Mouse (Mus musculus) limb, embryonic 14.5 days (tissue): ENCODE results near the gene Cul3. TPM values are rescaled to one million over a fixed set of nuclear protein-coding genes. Genes with fewer than 3 reads are reported as not detected.
A peak's percentile ranks its signal among the peaks of the same experiment; 100 is the strongest.

Experiments used
- ATAC-seq: fragments of 200-750 bp; cut with Nextera tagmentation; 2 replicates; pipeline ENCODE4 v1.8.0; 2017; ENCODE audit warnings: low read depth, moderate number of reproducible peaks, moderate TSS enrichment; ENCODE audit not compliant: low FRiP score
- DNase-seq: peaks from one replicate; pipeline ENCODE4 v3.0.0-alpha.2; 2015; ENCODE audit warnings: low spot score
- H3K27ac ChIP-seq: fragments of 300-500 bp; sonication (generic); replicated peaks from 2 replicates; pipeline ENCODE4 v1.5.1; 2014; ENCODE audit warnings: low read depth, mild to moderate bottlenecking, low read length, moderate library complexity, mixed read lengths
- H3K27me3 ChIP-seq: fragments of 300-500 bp; sonication (generic); 2 replicates; pipeline ENCODE4 v1.6.1; 2014; ENCODE audit warnings: low read length, mixed read lengths; ENCODE audit not compliant: control insufficient read depth, insufficient read depth
- H3K36me3 ChIP-seq: fragments of 300-500 bp; sonication (generic); 2 replicates; pipeline ENCODE4 v1.6.1; 2014; ENCODE audit warnings: mild to moderate bottlenecking, low read length, moderate library complexity, mixed read lengths; ENCODE audit not compliant: control insufficient read depth, insufficient read depth
- H3K4me1 ChIP-seq: fragments of 300-500 bp; sonication (generic); 2 replicates; pipeline ENCODE4 v1.6.1; 2014; ENCODE audit warnings: antibody characterized with exemption, low read length, mixed read lengths; ENCODE audit not compliant: control insufficient read depth, insufficient read depth
- H3K4me2 ChIP-seq: fragments of 300-500 bp; sonication (generic); replicated peaks from 2 replicates; pipeline ENCODE4 v1.6.1; 2014; ENCODE audit warnings: low read depth, mild to moderate bottlenecking, low read length, moderate library complexity; ENCODE audit not compliant: severe bottlenecking
- H3K4me3 ChIP-seq: fragments of 300-500 bp; sonication (generic); replicated peaks from 2 replicates; pipeline ENCODE4 v1.5.1; 2014; ENCODE audit warnings: low read length
- H3K9ac ChIP-seq: fragments of 300-500 bp; sonication (generic); 2 replicates; pipeline ENCODE4 v1.6.1; 2014; ENCODE audit warnings: mild to moderate bottlenecking, low read depth, low read length, moderate library complexity; ENCODE audit not compliant: severe bottlenecking
- H3K9me3 ChIP-seq: fragments of 300-500 bp; sonication (generic); 2 replicates; pipeline ENCODE4 v1.6.1; 2016; ENCODE audit warnings: low read length; ENCODE audit not compliant: control insufficient read depth
- POLR2A ChIP-seq: fragments of 200-500 bp; IDR thresholded peaks from 2 replicates; pipeline ENCODE4 v1.8.0; 2012; ENCODE audit warnings: inconsistent platforms, mild to moderate bottlenecking, moderate library complexity, borderline replicate concordance; ENCODE audit not compliant: insufficient read depth, insufficient read length; ENCODE audit errors: extremely low read depth
- WGBS: fragments of 180-500 bp; shearing (Covaris S2); extraction: QIAGEN DNeasy Blood & Tissue Kit; methylation state at CpG from one replicate; pipeline ENCODE4 v1.1.7; 2014; 5-methylcytosine and 5-hydroxymethylcytosine counted together
- polyA plus RNA-seq, 2 experiments: library from polyadenylated mRNA; depleted of rRNA in 1 of 2; stranded (reverse) in 1 of 2; unstranded in 1 of 2; fragments of >200 nt; fragmentation: Nextera tagmentation in 1 of 2; extraction: Ambion mirVana in 1 of 2; gene quantifications; 2 replicates each; pipeline versions ENCODE4 v1.2.1 to v1.2.3; 2012 to 2014

Gene Cul3
- polyA plus RNA-seq, 2 experiments: 62.1 to 63.8 TPM

- Histone ChIP-seq H3K4me2 (no peak overlapping the region), H3K9ac (no peak overlapping the region), H3K27ac (no peak overlapping the region), H3K4me3 (no peak overlapping the region), H3K27me3 (no peaks in the 10 kb centered on the region), H3K36me3 (no peaks in the 10 kb centered on the region), H3K4me1 (no peaks in the 10 kb centered on the region), H3K9me3 (no peaks in the 10 kb centered on the region)
- no peak for DNase-seq
- WGBS: 23% methylated on average over 4 of the region's 4 CpGs
- no peak for ATAC-seq
- TF ChIP-seq POLR2A: no peak
These were observed 19.8 kb upstream of the Cul3 start for GRCm38 (mm10) chr1:80360038-80360608.

DNA sequence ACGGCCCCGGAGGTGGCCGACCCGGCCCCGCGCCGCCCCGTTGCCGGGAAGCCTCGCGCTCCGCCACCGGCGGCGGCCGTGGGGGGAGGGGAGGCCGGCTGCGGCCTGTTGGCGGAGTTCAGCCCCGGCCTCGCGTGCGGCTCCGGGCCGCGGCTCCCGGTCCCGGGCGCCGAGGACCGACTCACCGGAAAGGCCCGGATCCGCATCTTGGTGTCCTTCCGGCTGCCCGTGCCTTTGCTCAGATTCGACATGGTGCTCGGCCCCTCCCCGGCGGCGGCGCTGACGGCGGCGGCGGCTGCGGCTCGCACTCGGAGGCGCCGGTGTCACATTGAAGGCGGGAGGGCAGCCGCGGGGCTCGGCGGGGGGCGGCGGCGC is 232 bp downstream of the Cul3 start:
- 0% methylated on average over 8 of the region's 59 CpGs for WGBS
- no peak for TF ChIP-seq POLR2A

DNA sequence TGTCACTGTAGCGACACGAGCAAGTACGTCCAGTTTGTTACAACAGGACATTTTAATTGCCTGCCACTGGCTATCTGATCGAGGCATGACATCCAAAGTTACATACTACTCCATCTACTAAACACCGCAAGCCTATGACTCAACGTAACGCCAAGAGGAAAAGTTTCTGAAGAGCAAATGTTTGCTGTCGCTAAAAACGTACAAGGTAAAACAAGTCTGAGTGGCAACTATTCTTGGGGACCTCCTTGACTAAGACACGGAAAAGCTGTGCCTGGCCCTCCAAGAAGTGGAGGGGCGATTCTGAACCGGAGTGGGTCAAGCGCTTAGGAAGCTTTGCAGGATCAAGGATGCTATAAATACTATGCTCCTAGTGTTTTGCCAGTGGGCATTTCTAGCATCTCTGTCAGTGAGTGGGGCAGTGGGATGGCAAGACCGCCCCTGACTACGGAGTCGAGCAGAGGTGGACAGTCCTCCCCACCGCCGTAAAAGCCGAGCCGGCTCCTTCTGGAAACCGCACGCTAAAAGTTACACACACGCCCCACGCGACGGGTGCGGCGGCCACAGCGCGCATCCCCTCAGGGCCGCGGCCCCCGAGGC is 757 bp downstream of the Cul3 start:
- no peak for TF ChIP-seq POLR2A
- Histone ChIP-seq H3K4me3 (peak overlapping the region; percentile 97), H3K27ac (peak overlapping the region; percentile 98), H3K36me3 (no peaks in the 10 kb centered on the region), H3K4me2 (peak overlapping the region; percentile 75), H3K9me3 (no peaks in the 10 kb centered on the region), H3K4me1 (peaks cover 14% of the 10 kb centered on the region), H3K9ac (peak overlapping the region; percentile 98), H3K27me3 (no peaks in the 10 kb centered on the region)
- DNase-seq (no peak), ATAC-seq (no peak)
- 1% methylated on average over 33 of the region's 33 CpGs for WGBS

More for the DNA sequence above, 232 bp downstream of the Cul3 start:
- Histone ChIP-seq H3K9me3 (no peaks in the 10 kb centered on the region), H3K27ac (peak overlapping the region; percentile 98), H3K27me3 (no peaks in the 10 kb centered on the region), H3K9ac (peak overlapping the region; percentile 98), H3K4me3 (peak overlapping the region; percentile 97), H3K4me2 (peak overlapping the region; percentile 75), H3K36me3 (no peaks in the 10 kb centered on the region), H3K4me1 (peaks cover 14% of the 10 kb centered on the region)
- DNase-seq: peak; percentile 50
- peak; percentile 1; the same call in 1 of the 2 replicates for ATAC-seq

DNA sequence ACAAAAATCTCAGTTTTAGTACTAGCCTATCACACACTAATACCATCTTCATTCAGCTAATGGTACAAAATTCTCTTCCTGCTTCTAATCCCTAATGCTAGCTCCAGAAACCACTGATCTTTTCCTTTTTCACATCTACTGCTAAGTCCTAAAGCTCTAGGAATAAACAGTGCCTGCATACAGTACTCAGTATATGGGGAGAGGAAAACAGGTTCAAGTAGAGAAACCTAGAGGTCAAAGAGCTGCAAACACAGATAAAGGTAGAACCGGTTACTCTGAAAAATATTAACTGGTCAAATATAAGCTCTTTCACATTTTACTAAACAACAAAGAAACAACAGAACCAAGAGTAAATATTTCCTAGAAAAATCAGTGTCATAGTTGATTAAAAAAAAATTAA is 1.9 kb downstream of the Cul3 start:
- no peaks in the 10 kb centered on the region for H3K27me3 ChIP-seq
- ATAC-seq (no peak), DNase-seq (no peak)
- peak overlapping the region; percentile 75 for H3K4me2 ChIP-seq
- H3K36me3 ChIP-seq: no peaks in the 10 kb centered on the region
- 42% methylated on average over 1 of the region's 1 CpGs for WGBS
- no peak for TF ChIP-seq POLR2A
- H3K4me3 ChIP-seq: peak overlapping the region; percentile 97; the same call in 1 of the 2 replicates
- H3K27ac ChIP-seq: no peak overlapping the region
- H3K4me1 ChIP-seq: peaks cover 14% of the 10 kb centered on the region
- H3K9ac ChIP-seq: peak overlapping the region; percentile 98; the same call in 1 of the 2 replicates
- H3K9me3 ChIP-seq: no peaks in the 10 kb centered on the region

- ATAC-seq (no peak), DNase-seq (no peak)
- no peaks in the 10 kb centered on the region for H3K27me3 ChIP-seq
- peaks cover 18% of the 10 kb centered on the region for H3K4me1 ChIP-seq
- no peaks in the 10 kb centered on the region for H3K36me3 ChIP-seq
- no peak overlapping the region for H3K9ac ChIP-seq
- H3K4me2 ChIP-seq: no peak overlapping the region
- no peak overlapping the region for H3K27ac ChIP-seq
- no peak overlapping the region for H3K4me3 ChIP-seq
- 85% methylated on average over 1 of the region's 1 CpGs for WGBS
- TF ChIP-seq POLR2A: no peak
- no peaks in the 10 kb centered on the region for H3K9me3 ChIP-seq
These were observed 4.4 kb downstream of the Cul3 start for GRCm38 (mm10) chr1:80335726-80336368.
